Mouse (Mus musculus): ENCODE measurements around the gene Tsc22d1.

DNA sequence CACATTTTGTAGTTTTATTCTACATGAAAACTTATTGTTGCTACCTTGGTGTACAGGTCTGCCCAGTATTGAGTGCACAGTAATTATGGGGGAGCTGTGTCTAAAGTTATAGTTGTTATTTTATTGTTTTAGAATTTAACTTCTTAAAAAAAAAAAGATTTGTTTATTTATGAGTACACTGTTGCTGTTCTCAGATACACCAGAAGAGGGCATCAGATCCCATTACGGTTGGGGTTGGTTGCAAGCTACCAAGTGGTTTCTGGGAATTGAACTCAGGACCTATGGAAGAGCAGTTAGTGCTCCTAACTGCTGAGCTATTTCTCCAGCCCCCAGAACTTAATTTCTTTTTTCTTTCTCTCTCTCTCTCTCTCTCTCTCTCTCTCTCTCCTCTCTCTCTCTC, 59.4 kb downstream of the Tsc22d1 start:
- no peak for TF ChIP-seq EP300 (IDR thresholded peaks at IDR 0.05; ENCODE audit: insufficient read depth, low read depth, low read length)
- TF ChIP-seq CTCF (IDR thresholded peaks at IDR 0.05): peak; percentile 75
- TF ChIP-seq POLR2A (IDR thresholded peaks at IDR 0.05; ENCODE audit: insufficient read depth, low read depth, low read length): no peak
